Mouse (Mus musculus) neural tube, embryonic 11.5 days (tissue): ENCODE measurements around the gene Lrrc2. TPM values are rescaled to one million over a fixed set of nuclear protein-coding genes. Genes with fewer than 3 reads are reported as not detected.

Experiments
- ATAC-seq: fragments of 200-750 bp; cut with Nextera tagmentation; 2 replicates; pipeline ENCODE4 v1.8.0; 2017; ENCODE audit warnings: moderate number of reproducible peaks, mild to moderate bottlenecking, moderate TSS enrichment, moderate library complexity; ENCODE audit not compliant: insufficient read depth, low FRiP score, low TSS enrichment
- DNase-seq: peaks from one replicate; pipeline ENCODE4 v3.0.0-alpha.2; 2015; ENCODE audit warnings: low spot score
- H3K27ac ChIP-seq: fragments of 300-500 bp; sonication (generic); 2 replicates; pipeline ENCODE4 v1.5.1; 2014; ENCODE audit warnings: low read depth, mild to moderate bottlenecking, low read length
- H3K27me3 ChIP-seq: fragments of 300-500 bp; sonication (generic); 2 replicates; pipeline ENCODE4 v1.6.1; 2014; ENCODE audit warnings: mild to moderate bottlenecking, low read length, mixed read lengths; ENCODE audit not compliant: control insufficient read depth, insufficient read depth
- H3K36me3 ChIP-seq: fragments of 300-500 bp; sonication (generic); 2 replicates; pipeline ENCODE4 v1.6.1; 2014; ENCODE audit warnings: mild to moderate bottlenecking, low read length, moderate library complexity, mixed read lengths; ENCODE audit not compliant: control insufficient read depth, insufficient read depth
- H3K4me1 ChIP-seq: fragments of 300-500 bp; sonication (generic); 2 replicates; pipeline ENCODE4 v1.6.1; 2014; ENCODE audit warnings: low read length, mixed read lengths; ENCODE audit not compliant: control insufficient read depth, insufficient read depth
- H3K4me2 ChIP-seq: fragments of 300-500 bp; sonication (generic); 2 replicates; pipeline ENCODE4 v1.6.1; 2014; ENCODE audit warnings: low read depth, mild to moderate bottlenecking, moderate library complexity
- H3K4me3 ChIP-seq: fragments of 300-500 bp; sonication (generic); 2 replicates; pipeline ENCODE4 v1.5.1; 2014; ENCODE audit warnings: low read depth, low read length
- H3K9ac ChIP-seq: fragments of 300-500 bp; sonication (generic); 2 replicates; pipeline ENCODE4 v1.6.1; 2014; ENCODE audit warnings: mild to moderate bottlenecking, low read length
- H3K9me3 ChIP-seq: fragments of 300-500 bp; sonication (generic); 2 replicates; pipeline ENCODE4 v1.6.1; 2016; ENCODE audit warnings: low read length; ENCODE audit not compliant: control insufficient read depth
- WGBS: fragments of 180-500 bp; shearing (Covaris S2); extraction: QIAGEN DNeasy Blood & Tissue Kit; methylation state at CpG from one replicate; pipeline ENCODE4 v1.1.7; 2014; 5-methylcytosine and 5-hydroxymethylcytosine counted together
- polyA plus RNA-seq: library from polyadenylated mRNA; unstranded; fragments of >200 nt; fragmentation: Nextera tagmentation; extraction: Ambion mirVana; gene quantifications from 2 replicates; pipeline ENCODE4 v1.2.1, GENCODE M21; 2014

Gene Lrrc2
- polyA plus RNA-seq, 1 experiment from 2014 or later, result 0.15 TPM

- Histone ChIP-seq H3K36me3 (no peaks in the 10 kb centered on the region), H3K27ac (no peak overlapping the region), H3K4me3 (no peak overlapping the region), H3K4me1 (no peaks in the 10 kb centered on the region), H3K27me3 (no peaks in the 10 kb centered on the region), H3K4me2 (no peak overlapping the region), H3K9me3 (no peaks in the 10 kb centered on the region), H3K9ac (no peak overlapping the region)
- ATAC-seq (no peak), DNase-seq (no peak)
- 78% methylated on average over 3 of the region's 3 CpGs for WGBS
These were observed 36.7 kb downstream of the Lrrc2 start for GRCm38 (mm10) chr9:110988078-110988477.

- no peaks in the 10 kb centered on the region for H3K27me3 ChIP-seq
- no peak overlapping the region for H3K4me2 ChIP-seq
- H3K4me3 ChIP-seq, result no peak overlapping the region
- H3K36me3 ChIP-seq, result no peaks in the 10 kb centered on the region
- no peaks in the 10 kb centered on the region for H3K4me1 ChIP-seq
- no peak for DNase-seq
- 75% methylated on average over 4 of the region's 4 CpGs for WGBS
- H3K9me3 ChIP-seq, result no peaks in the 10 kb centered on the region
- ATAC-seq, result no peak
- no peak overlapping the region for H3K27ac ChIP-seq
- no peak overlapping the region for H3K9ac ChIP-seq
These were observed 37.8 kb downstream of the Lrrc2 start for GRCm38 (mm10) chr9:110989141-110989540.

- 92% methylated on average over 2 of the region's 2 CpGs for WGBS
- H3K27ac ChIP-seq, result no peak overlapping the region
- DNase-seq (no peak), ATAC-seq (no peak)
- no peaks in the 10 kb centered on the region for H3K4me1 ChIP-seq
- no peaks in the 10 kb centered on the region for H3K36me3 ChIP-seq
- no peaks in the 10 kb centered on the region for H3K9me3 ChIP-seq
- no peaks in the 10 kb centered on the region for H3K27me3 ChIP-seq
- no peak overlapping the region for H3K4me2 ChIP-seq
- H3K9ac ChIP-seq, result no peak overlapping the region
- H3K4me3 ChIP-seq, result no peak overlapping the region
These were observed 38.2 kb downstream of the Lrrc2 start for GRCm38 (mm10) chr9:110989543-110989942.

GRCm38 (mm10) chr9:110990204-110990603 lies 38.9 kb downstream of the Lrrc2 start, which contains the start of gene Rtp3:
TSS of gene Rtp3 (minus strand) at chr9:110990583.
- no peak for DNase-seq
- Histone ChIP-seq H3K9me3 (no peaks in the 10 kb centered on the region), H3K9ac (no peak within 1 kb of the TSS), H3K36me3 (no peaks in the 10 kb centered on the region), H3K4me2 (no peak within 1 kb of the TSS), H3K27me3 (no peaks in the 10 kb centered on the region), H3K27ac (no peak within 1 kb of the TSS), H3K4me3 (no peak within 1 kb of the TSS), H3K4me1 (no peaks in the 10 kb centered on the region)
- WGBS, result 58% methylated on average over 6 of the region's 6 CpGs
- no peak for ATAC-seq

- Histone ChIP-seq H3K27me3 (no peaks in the 10 kb centered on the region), H3K4me1 (no peaks in the 10 kb centered on the region), H3K27ac (no peak overlapping the region), H3K4me2 (no peak overlapping the region), H3K9me3 (no peaks in the 10 kb centered on the region), H3K4me3 (no peak overlapping the region), H3K9ac (no peak overlapping the region), H3K36me3 (no peaks in the 10 kb centered on the region)
- 51% methylated on average over 3 of the region's 3 CpGs for WGBS
- no peak for DNase-seq
- ATAC-seq, result no peak
These were observed 42.0 kb downstream of the Lrrc2 start for GRCm38 (mm10) chr9:110993281-110993709.

GRCm38 (mm10) chr9:110994716-110995172 lies 43.4 kb downstream of the Lrrc2 start:
- no peaks in the 10 kb centered on the region for H3K36me3 ChIP-seq
- no peaks in the 10 kb centered on the region for H3K4me1 ChIP-seq
- no peak overlapping the region for H3K9ac ChIP-seq
- H3K4me2 ChIP-seq, result peak overlapping the region; percentile 35
- H3K4me3 ChIP-seq, result peak overlapping the region; percentile 21
- DNase-seq (peak; percentile 77), ATAC-seq (peak; percentile 78)
- 11% methylated on average over 13 of the region's 13 CpGs for WGBS
- no peaks in the 10 kb centered on the region for H3K27me3 ChIP-seq
- no peaks in the 10 kb centered on the region for H3K9me3 ChIP-seq
- no peak overlapping the region for H3K27ac ChIP-seq

GRCm38 (mm10) chr9:110997245-110997644 lies 45.9 kb downstream of the Lrrc2 start:
- ATAC-seq (no peak), DNase-seq (peak; percentile 70)
- no peak overlapping the region for H3K4me3 ChIP-seq

GRCm38 (mm10) chr9:110999056-110999455 lies 47.7 kb downstream of the Lrrc2 start:
- DNase-seq, result no peak
- H3K27me3 ChIP-seq, result no peaks in the 10 kb centered on the region
- no peaks in the 10 kb centered on the region for H3K4me1 ChIP-seq
- 91% methylated on average over 2 of the region's 2 CpGs for WGBS
- no peak for ATAC-seq
- H3K9me3 ChIP-seq, result no peaks in the 10 kb centered on the region
- H3K9ac ChIP-seq, result no peak overlapping the region
- no peaks in the 10 kb centered on the region for H3K36me3 ChIP-seq
- no peak overlapping the region for H3K27ac ChIP-seq
- no peak overlapping the region for H3K4me2 ChIP-seq
- no peak overlapping the region for H3K4me3 ChIP-seq

More at GRCm38 (mm10) chr9:110997245-110997644, 45.9 kb downstream of the Lrrc2 start:
- H3K4me1 ChIP-seq, result no peaks in the 10 kb centered on the region
- no peak overlapping the region for H3K9ac ChIP-seq
- no peak overlapping the region for H3K4me2 ChIP-seq
- no peak overlapping the region for H3K27ac ChIP-seq
- H3K9me3 ChIP-seq, result no peaks in the 10 kb centered on the region
- WGBS, result 6% methylated on average over 5 of the region's 5 CpGs
- H3K27me3 ChIP-seq, result no peaks in the 10 kb centered on the region
- H3K36me3 ChIP-seq, result no peaks in the 10 kb centered on the region

- Histone ChIP-seq H3K4me2 (no peak overlapping the region), H3K27ac (no peak overlapping the region), H3K27me3 (no peaks in the 10 kb centered on the region), H3K36me3 (no peaks in the 10 kb centered on the region), H3K9ac (no peak overlapping the region), H3K4me1 (no peaks in the 10 kb centered on the region), H3K4me3 (no peak overlapping the region), H3K9me3 (no peaks in the 10 kb centered on the region)
- DNase-seq (no peak), ATAC-seq (no peak)
- WGBS, result 85% methylated on average over 10 of the region's 10 CpGs
These were observed 48.5 kb downstream of the Lrrc2 start for GRCm38 (mm10) chr9:110999856-111000255.
